Mouse (Mus musculus): ENCODE results near the gene Tas1r1. TPM values are rescaled to one million over a fixed set of nuclear protein-coding genes. Genes with fewer than 3 reads are reported as not detected.

Gene Tas1r1
- polyA plus RNA-seq, 1 experiment from 2014 or later: 1.3 TPM

GRCm38 (mm10) chr4:152007481-152008147, 30.8 kb downstream of the Tas1r1 start:
- 0 out of 2 replicates have a peak overlapping the region, but pooled peaks have one; percentile 77 for H3K27ac ChIP-seq (replicated peaks)
- 0 out of 2 replicates have a peak, but pooled peaks cover under 1% of the 10 kb centered on the region for H3K36me3 ChIP-seq
- H3K4me1 ChIP-seq (replicated peaks): peaks cover 44% of the 10 kb centered on the region
- 0 out of 2 replicates have a peak overlapping the region, but pooled peaks have one; percentile 76 for H3K9ac ChIP-seq
- H3K4me2 ChIP-seq: peak overlapping the region; percentile 100
- no peaks in the 10 kb centered on the region for H3K9me3 ChIP-seq
- peaks cover 46% of the 10 kb centered on the region for H3K27me3 ChIP-seq
- ATAC-seq (ENCODE audit: low read depth): no peak
- 6% methylated on average over 8 of the region's 8 CpGs for WGBS
- H3K4me3 ChIP-seq: peak overlapping the region; percentile 66

GRCm38 (mm10) chr4:152006812-152007211, 31.6 kb downstream of the Tas1r1 start:
- Histone ChIP-seq H3K27ac (replicated peaks) (no peak overlapping the region), H3K4me3 (no peak overlapping the region), H3K9me3 (no peaks in the 10 kb centered on the region), H3K36me3 (no peaks in the 10 kb centered on the region), H3K4me2 (no peak overlapping the region), H3K4me1 (replicated peaks) (peaks cover 44% of the 10 kb centered on the region), H3K9ac (no peak overlapping the region), H3K27me3 (peaks cover 46% of the 10 kb centered on the region)
- WGBS: 26% methylated on average over 3 of the region's 3 CpGs
- no peak for ATAC-seq (ENCODE audit: low read depth)

- Histone ChIP-seq H3K4me1 (replicated peaks) (peaks cover 38% of the 10 kb centered on the region), H3K4me2 (no peak overlapping the region), H3K27ac (replicated peaks) (no peak overlapping the region), H3K27me3 (peaks cover 39% of the 10 kb centered on the region), H3K4me3 (no peak overlapping the region), H3K9ac (no peak overlapping the region), H3K9me3 (no peaks in the 10 kb centered on the region), H3K36me3 (no peaks in the 10 kb centered on the region)
- no peak for ATAC-seq (ENCODE audit: low read depth)
- 81% methylated on average over 6 of the region's 6 CpGs for WGBS
Measured at GRCm38 (mm10) chr4:152006137-152006536, 32.2 kb downstream of the Tas1r1 start.

- peaks cover 9% of the 10 kb centered on the region for H3K4me1 ChIP-seq (replicated peaks)
- 95% methylated on average over 3 of the region's 3 CpGs for WGBS
- H3K9ac ChIP-seq: no peak overlapping the region
- H3K4me3 ChIP-seq: no peak overlapping the region
- H3K9me3 ChIP-seq: no peaks in the 10 kb centered on the region
- ATAC-seq (ENCODE audit: low read depth): no peak
- H3K4me2 ChIP-seq: no peak overlapping the region
- H3K27ac ChIP-seq (replicated peaks): no peak overlapping the region
- H3K36me3 ChIP-seq: no peaks in the 10 kb centered on the region
- H3K27me3 ChIP-seq: peaks cover 9% of the 10 kb centered on the region
Measured at GRCm38 (mm10) chr4:152002063-152002462, 36.3 kb downstream of the Tas1r1 start.

GRCm38 (mm10) chr4:152001335-152001734, 37.0 kb downstream of the Tas1r1 start:
- no peak overlapping the region for H3K4me3 ChIP-seq
- H3K27me3 ChIP-seq: peaks cover 2% of the 10 kb centered on the region
- H3K9me3 ChIP-seq: no peaks in the 10 kb centered on the region
- no peak overlapping the region for H3K4me2 ChIP-seq
- WGBS: 71% methylated on average over 4 of the region's 4 CpGs
- H3K9ac ChIP-seq: no peak overlapping the region
- no peaks in the 10 kb centered on the region for H3K36me3 ChIP-seq
- no peak overlapping the region for H3K27ac ChIP-seq (replicated peaks)
- H3K4me1 ChIP-seq (replicated peaks): peaks cover 10% of the 10 kb centered on the region
- ATAC-seq (ENCODE audit: low read depth): no peak

GRCm38 (mm10) chr4:152000906-152001305, 37.5 kb downstream of the Tas1r1 start:
- peaks cover 10% of the 10 kb centered on the region for H3K4me1 ChIP-seq (replicated peaks)
- 49% methylated on average over 4 of the region's 4 CpGs for WGBS
- H3K27me3 ChIP-seq: no peaks in the 10 kb centered on the region
- no peak overlapping the region for H3K9ac ChIP-seq
- H3K27ac ChIP-seq (replicated peaks): no peak overlapping the region
- no peak overlapping the region for H3K4me2 ChIP-seq
- no peaks in the 10 kb centered on the region for H3K9me3 ChIP-seq
- no peaks in the 10 kb centered on the region for H3K36me3 ChIP-seq
- no peak for ATAC-seq (ENCODE audit: low read depth)
- no peak overlapping the region for H3K4me3 ChIP-seq

- WGBS: 51% methylated on average over 3 of the region's 3 CpGs
- no peak for ATAC-seq (ENCODE audit: low read depth)
- Histone ChIP-seq H3K27ac (replicated peaks) (no peak overlapping the region), H3K4me2 (no peak overlapping the region), H3K4me3 (no peak overlapping the region), H3K36me3 (no peaks in the 10 kb centered on the region), H3K27me3 (no peaks in the 10 kb centered on the region), H3K9ac (no peak overlapping the region), H3K9me3 (no peaks in the 10 kb centered on the region), H3K4me1 (replicated peaks) (peaks cover 14% of the 10 kb centered on the region)
Measured at GRCm38 (mm10) chr4:151999481-151999880, 38.9 kb downstream of the Tas1r1 start.

- WGBS: 79% methylated on average over 3 of the region's 3 CpGs
Measured at GRCm38 (mm10) chr4:151997701-151998100, 40.7 kb downstream of the Tas1r1 start.

GRCm38 (mm10) chr4:151996951-151997222, 41.5 kb downstream of the Tas1r1 start:
- Histone ChIP-seq H3K4me1 (replicated peaks) (peaks cover 29% of the 10 kb centered on the region), H3K27ac (replicated peaks) (peak overlapping the region; percentile 89), H3K9me3 (no peaks in the 10 kb centered on the region), H3K4me2 (peak overlapping the region; percentile 66), H3K9ac (peak overlapping the region; percentile 83), H3K27me3 (no peaks in the 10 kb centered on the region), H3K4me3 (peak overlapping the region; percentile 98), H3K36me3 (peaks cover 13% of the 10 kb centered on the region)
- no peak for ATAC-seq (ENCODE audit: low read depth)
- 5% methylated on average over 13 of the region's 13 CpGs for WGBS

More at GRCm38 (mm10) chr4:151997701-151998100, 40.7 kb downstream of the Tas1r1 start:
- peak overlapping the region; percentile 98 for H3K4me3 ChIP-seq
- H3K27me3 ChIP-seq: no peaks in the 10 kb centered on the region
- no peak for ATAC-seq (ENCODE audit: low read depth)
- no peak overlapping the region for H3K27ac ChIP-seq (replicated peaks)
- peak overlapping the region; percentile 66 for H3K4me2 ChIP-seq
- H3K9ac ChIP-seq: peak overlapping the region; percentile 83
- no peaks in the 10 kb centered on the region for H3K9me3 ChIP-seq
- H3K4me1 ChIP-seq (replicated peaks): peaks cover 29% of the 10 kb centered on the region
- peaks cover 5% of the 10 kb centered on the region; the same call in 1 of the 2 replicates for H3K36me3 ChIP-seq

GRCm38 (mm10) chr4:151996173-151996950, 42.0 kb downstream of the Tas1r1 start, which contains the start of gene Phf13:
TSS of gene Phf13 (minus strand) at chr4:151996258.
- peak within 1 kb of the TSS; percentile 84 for H3K4me2 ChIP-seq
- WGBS: under 1% methylated on average over 84 of the region's 94 CpGs
- H3K9me3 ChIP-seq: no peaks in the 10 kb centered on the region
- peak within 1 kb of the TSS; percentile 96 for H3K9ac ChIP-seq
- ATAC-seq (ENCODE audit: low read depth): peak; percentile 96
- peaks cover 29% of the 10 kb centered on the region for H3K4me1 ChIP-seq (replicated peaks)
- peak within 1 kb of the TSS; percentile 89 for H3K27ac ChIP-seq (replicated peaks)
- peaks cover 19% of the 10 kb centered on the region for H3K36me3 ChIP-seq
- H3K27me3 ChIP-seq: no peaks in the 10 kb centered on the region
- peak within 1 kb of the TSS; percentile 98 for H3K4me3 ChIP-seq

- Histone ChIP-seq H3K9ac (peak overlapping the region; percentile 96), H3K4me1 (replicated peaks) (peaks cover 29% of the 10 kb centered on the region), H3K27ac (replicated peaks) (peak overlapping the region; percentile 80), H3K36me3 (peaks cover 27% of the 10 kb centered on the region), H3K4me3 (peak overlapping the region; percentile 98), H3K4me2 (peak overlapping the region; percentile 84), H3K9me3 (no peaks in the 10 kb centered on the region), H3K27me3 (no peaks in the 10 kb centered on the region)
- WGBS: 1% methylated on average over 69 of the region's 111 CpGs
- peak; percentile 62 for ATAC-seq (ENCODE audit: low read depth)
Measured at GRCm38 (mm10) chr4:151995371-151996172, 42.8 kb downstream of the Tas1r1 start.
